Comparison of ENCODE assay signal across 11 mouse cellular contexts in genomic region chr9:30953287-30953686, GRCm38 (mm10). TPM values are rescaled to one million over a fixed set of nuclear protein-coding genes. Genes with fewer than 3 reads are reported as not detected.
DNase-seq lines count a peak whose midpoint lies in the region; ATAC-seq and TF ChIP-seq lines count a peak whose summit lies in the region.
"Had no signal": no experiment of that assay in that cellular context is flagged by ENCODE, and none has a peak within 500 bp of the region (broad histone marks: within the 10 kb centered on the region; RNA-seq: fewer than 3 reads in every experiment).

No protein-coding gene starts in this region.

- DNase-seq in heart, adult 2 months = no peak
- peak; percentile 29 for DNase-seq in lung, postnatal 36 days
- DNase-seq in lung, postnatal 4 days = no peak
- DNase-seq in brain, embryonic 14.5 days (ENCODE audit: low read depth) = peak; percentile 23
- no peak for DNase-seq in natural killer cell, adult 2 months (ENCODE audit: low spot score in 2 of 2)
- no peak for DNase-seq in urinary bladder, adult 18-20 months (ENCODE audit: low spot score in 2 of 2)

- intact Hi-C loops in heart, adult 2 months (cut with DNase I) = no loop called here

- no peaks in the 10 kb centered on the region for H3K9me3 ChIP-seq in heart, embryonic 11.5 days (replicated peaks; ENCODE audit: control insufficient read depth, low read length)
- H3K9me3 ChIP-seq: lung, embryonic 15.5 days; neural tube, embryonic 12.5 days had no signal

- H3K4me3 ChIP-seq in heart, adult 2 months = no peak overlapping the region
- no peak overlapping the region for H3K4me3 ChIP-seq in heart, embryonic 11.5 days (ENCODE audit: low read depth, low read length)
- no peak overlapping the region for H3K4me3 ChIP-seq in small intestine, adult 2 months (ENCODE audit: low read depth, low read length)
- H3K4me3 ChIP-seq: lung, embryonic 15.5 days; neural tube, embryonic 12.5 days had no signal

- TF ChIP-seq POLR2A in heart, adult 2 months (IDR thresholded peaks at IDR 0.05; ENCODE audit: insufficient read depth, low read depth, low read length) = no peak
- no peak for TF ChIP-seq POLR2A in brain, embryonic 14.5 days (IDR thresholded peaks at IDR 0.05; ENCODE audit: borderline replicate concordance, extremely low read depth, insufficient read depth, insufficient read length, poor library complexity, severe bottlenecking)
- TF ChIP-seq POLR2A in small intestine, adult 2 months (IDR thresholded peaks at IDR 0.05; ENCODE audit: low read depth, low read length) = no peak

- H3K36me3 ChIP-seq in heart, adult 2 months (ENCODE audit: control insufficient read depth, insufficient read depth, low read length) = no peaks in the 10 kb centered on the region
- H3K36me3 ChIP-seq in heart, embryonic 11.5 days (ENCODE audit: control insufficient read depth, insufficient read depth, low read length) = no peaks in the 10 kb centered on the region
- H3K36me3 ChIP-seq in small intestine, adult 2 months (ENCODE audit: control insufficient read depth, insufficient read depth, low read length) = no peaks in the 10 kb centered on the region
- H3K36me3 ChIP-seq: lung, embryonic 15.5 days; neural tube, embryonic 12.5 days had no signal

- no peak for TF ChIP-seq EP300 in heart, adult 2 months (IDR thresholded peaks at IDR 0.05; ENCODE audit: insufficient read depth, low read depth, low read length)

- H3K79me2 ChIP-seq in heart, adult 2 months (replicated peaks; ENCODE audit: control insufficient read depth, insufficient read depth, low read length) = no peaks in the 10 kb centered on the region

- H3K4me2 ChIP-seq in heart, embryonic 11.5 days = no peak overlapping the region
- H3K4me2 ChIP-seq: lung, embryonic 15.5 days; neural tube, embryonic 12.5 days had no signal

- no peak overlapping the region for H3K27ac ChIP-seq in heart, adult 2 months
- no peak overlapping the region for H3K27ac ChIP-seq in heart, embryonic 11.5 days (ENCODE audit: low read depth, low read length)
- H3K27ac ChIP-seq in small intestine, adult 2 months (ENCODE audit: insufficient read depth, low read depth, low read length) = no peak overlapping the region
- H3K27ac ChIP-seq: lung, embryonic 15.5 days; neural tube, embryonic 12.5 days had no signal

- peak; percentile 38 for TF ChIP-seq CTCF in heart, adult 2 months (IDR thresholded peaks at IDR 0.05)
- peak; percentile 33; the same call in 1 of the 2 replicates for TF ChIP-seq CTCF in brain, embryonic 14.5 days (IDR thresholded peaks at IDR 0.05; ENCODE audit: borderline replicate concordance, extremely low read depth, insufficient read depth, insufficient read length)
- peak; percentile 34; the same call in 1 of the 2 replicates for TF ChIP-seq CTCF in small intestine, adult 2 months (IDR thresholded peaks at IDR 0.05; ENCODE audit: extremely low read depth, insufficient read length, insufficient replicate concordance, low read depth, low read length)

- no peak for ATAC-seq in heart, embryonic 11.5 days (replicated peaks; ENCODE audit: insufficient number of reproducible peaks, low FRiP score, low TSS enrichment)

- H3K9ac ChIP-seq in heart, adult 2 months (ENCODE audit: low read depth, low read length) = no peak overlapping the region
- H3K9ac ChIP-seq in heart, embryonic 11.5 days (ENCODE audit: low read depth, low read length) = no peak overlapping the region
- H3K9ac ChIP-seq: lung, embryonic 15.5 days; neural tube, embryonic 12.5 days had no signal

- no peaks in the 10 kb centered on the region for H3K27me3 ChIP-seq in heart, adult 2 months (ENCODE audit: control insufficient read depth, insufficient read depth, low read length)
- H3K27me3 ChIP-seq in heart, embryonic 11.5 days (ENCODE audit: control insufficient read depth, insufficient read depth, low read length) = peaks cover 5% of the 10 kb centered on the region; the same call in 1 of the 2 replicates
- H3K27me3 ChIP-seq in small intestine, adult 2 months (ENCODE audit: control insufficient read depth, insufficient read depth, low read length) = no peaks in the 10 kb centered on the region
- H3K27me3 ChIP-seq: lung, embryonic 15.5 days; neural tube, embryonic 12.5 days had no signal

- no peaks in the 10 kb centered on the region; the same call in 1 of the 2 replicates for H3K4me1 ChIP-seq in heart, adult 2 months (ENCODE audit: control insufficient read depth, insufficient read depth, low read length)
- peaks cover 7% of the 10 kb centered on the region for H3K4me1 ChIP-seq in heart, embryonic 11.5 days (ENCODE audit: control insufficient read depth, insufficient read depth, low read length)
- H3K4me1 ChIP-seq in small intestine, adult 2 months (ENCODE audit: control insufficient read depth, insufficient read depth, insufficient read length, low read length) = no peaks in the 10 kb centered on the region
- H3K4me1 ChIP-seq: neural tube, embryonic 12.5 days had no signal

- WGBS in heart, adult 2 months = 65% methylated on average over 8 of the region's 8 CpGs
- WGBS in heart, embryonic 11.5 days (ENCODE audit: insufficient replicate concordance) = 50% methylated on average over 8 of the region's 8 CpGs
- whole genome bisulfite sequencing in small intestine, adult 2 months = 44% methylated on average over 8 of the region's 8 CpGs

RNA-seq across cellular contexts. Expression of gene Adamts8, which starts 10.9 kb away (rescaled TPM):
- total RNA-seq in heart, adult 2 months (2021) = 1 to 10 TPM; 2.0 to 3.6 TPM
- 1.5 and 3.3 TPM in 2 replicates for polyA plus RNA-seq in heart, adult 2 months (2012; rRNA removed)
- polyA plus RNA-seq in heart, embryonic 11.5 days (2014; fragmentation: Nextera tagmentation; extraction: Ambion mirVana) = 6.0 and 6.7 TPM in 2 replicates
- 1.0 and 1.6 TPM in 2 replicates for polyA plus RNA-seq in brain, embryonic 14.5 days (2012; rRNA removed)
- 0.74 and 1.4 TPM in 2 replicates for polyA plus RNA-seq in small intestine, adult 2 months (2012; rRNA removed)
- total RNA-seq: common myeloid progenitor, adult 5-6 weeks had no signal

RNA-seq across cellular contexts. Expression of gene Adamts15, which starts 31.0 kb away (rescaled TPM):
- total RNA-seq in heart, adult 2 months (2021) = 1 to 10 TPM; 7.6 to 8.5 TPM
- 6.4 and 10.5 TPM in 2 replicates for polyA plus RNA-seq in heart, adult 2 months (2012; rRNA removed)
- polyA plus RNA-seq in heart, embryonic 11.5 days (2014; fragmentation: Nextera tagmentation; extraction: Ambion mirVana) = 5.7 and 7.2 TPM in 2 replicates
- polyA plus RNA-seq in brain, embryonic 14.5 days (2012; rRNA removed) = 3.6 and 6.2 TPM in 2 replicates
- 4.0 and 4.6 TPM in 2 replicates for polyA plus RNA-seq in small intestine, adult 2 months (2012; rRNA removed)
- total RNA-seq: common myeloid progenitor, adult 5-6 weeks had no signal

Comparison
In these comparisons a context has a peak if more than half of its experiments do, and no peak if none do; other contexts are left out.
1. DNase-seq: peak in lung, postnatal 36 days (single experiment) and brain, embryonic 14.5 days (single experiment); none in heart, adult 2 months (0 of 2), lung, postnatal 4 days (0 of 2), natural killer cell, adult 2 months (0 of 2) and urinary bladder, adult 18-20 months (0 of 2).
2. Peak in every context shown above with its lines, with median percentiles within 50 percentile points of each other: CTCF ChIP-seq.